Mouse (Mus musculus): ENCODE measurements at regions not wholly inside any gene's neighbourhood (a gene's known extent, or its start where the extent isn't known, plus 50 kb on each side); places are given as distances from the start of the nearest gene placed in this dataset.

GRCm38 (mm10) chr8:126525575-126525974 lies 50.7 kb upstream of the Tarbp1 start:
- H3K27ac ChIP-seq (ENCODE audit: low read length), result peak overlapping the region; percentile 89
- no peaks in the 10 kb centered on the region for H3K36me3 ChIP-seq (ENCODE audit: control insufficient read depth, insufficient read depth, low read length)
- ATAC-seq (ENCODE audit: insufficient read depth, low FRiP score), result no peak
- no peak overlapping the region for H3K4me3 ChIP-seq (replicated peaks; ENCODE audit: low read length)
- no peaks in the 10 kb centered on the region for H3K9me3 ChIP-seq (replicated peaks; ENCODE audit: control insufficient read depth, low read length)
- H3K4me2 ChIP-seq (ENCODE audit: low read depth, low read length), result no peak overlapping the region
- 86% methylated on average over 1 of the region's 1 CpGs for WGBS
- no peaks in the 10 kb centered on the region for H3K27me3 ChIP-seq (ENCODE audit: control insufficient read depth, insufficient read depth, low read length)
- H3K4me1 ChIP-seq (ENCODE audit: control insufficient read depth, insufficient read depth, low read length), result peaks cover 29% of the 10 kb centered on the region
- H3K9ac ChIP-seq (ENCODE audit: low read length), result no peak overlapping the region

Data from stomach, embryonic 16.5 days (tissue).